Mouse (Mus musculus) lung, adult 2 months (tissue): ENCODE data around the gene Olfr49.

Experiments used
- CTCF ChIP-seq: fragments of 200-500 bp; IDR thresholded peaks from 2 replicates; pipeline ENCODE4 v1.5.1; 2011; ENCODE audit warnings: mild to moderate bottlenecking, low read length, control low read depth; ENCODE audit not compliant: insufficient read depth
- POLR2A ChIP-seq: fragments of 200-500 bp; IDR thresholded peaks from 2 replicates; pipeline ENCODE4 v1.6.1; 2011; ENCODE audit warnings: low read depth, mild to moderate bottlenecking, control low read depth, low read length, borderline replicate concordance; ENCODE audit errors: extremely low read depth

DNA sequence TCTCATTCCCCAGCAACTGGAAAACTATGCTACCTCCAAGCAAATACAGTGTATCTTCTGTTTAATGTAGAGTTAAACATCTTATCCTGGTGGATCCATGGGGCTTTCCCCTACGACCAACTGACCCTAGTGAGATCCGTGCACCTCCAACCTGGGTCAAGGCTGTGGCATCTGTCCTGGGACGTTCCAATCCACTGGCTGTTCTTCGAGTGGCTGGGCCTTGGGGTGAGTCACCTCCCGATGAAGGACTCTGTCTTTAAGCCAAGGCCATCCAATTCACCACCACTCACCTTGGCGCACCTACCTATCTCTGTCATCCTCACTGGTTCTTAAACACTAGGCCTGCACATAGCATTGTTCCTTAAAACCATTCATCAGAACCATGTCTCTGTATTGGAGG is 21.6 kb downstream of the Olfr49 start:
- no peak for TF ChIP-seq POLR2A
- TF ChIP-seq CTCF: no peak
